Mouse (Mus musculus): Measurements from ENCODE around the gene Ryk. TPM values are rescaled to one million over a fixed set of nuclear protein-coding genes. Genes with fewer than 3 reads are reported as not detected.
A peak's percentile ranks its signal among the peaks of the same experiment; 100 is the strongest.

Gene Ryk
- polyA plus RNA-seq, 1 experiment from 2014 or later: 31.6 TPM

GRCm38 (mm10) chr9:102843577-102843976, 8.9 kb downstream of the Ryk start:
- no peak for ATAC-seq (ENCODE audit: insufficient number of reproducible peaks, low FRiP score, low TSS enrichment, low read depth)
- DNase-seq (ENCODE audit: low spot score): no peak
- no peaks in the 10 kb centered on the region; the same call in 1 of the 2 replicates for H3K36me3 ChIP-seq (ENCODE audit: control insufficient read depth, insufficient read depth, low read length)
- no peaks in the 10 kb centered on the region for H3K9me3 ChIP-seq (ENCODE audit: control insufficient read depth, low read length)
- H3K27ac ChIP-seq (replicated peaks; ENCODE audit: low read depth, low read length): no peak overlapping the region
- no peak overlapping the region for H3K9ac ChIP-seq (ENCODE audit: low read length)
- WGBS: 18% methylated on average over 4 of the region's 4 CpGs
- no peaks in the 10 kb centered on the region for H3K27me3 ChIP-seq (ENCODE audit: control insufficient read depth, insufficient read depth, low read length)
- H3K4me3 ChIP-seq (ENCODE audit: low read depth, low read length): no peak overlapping the region
- H3K4me1 ChIP-seq (ENCODE audit: control insufficient read depth, insufficient read depth, low read length): peaks cover 53% of the 10 kb centered on the region
- no peak overlapping the region for H3K4me2 ChIP-seq (ENCODE audit: low read depth, severe bottlenecking)

DNA sequence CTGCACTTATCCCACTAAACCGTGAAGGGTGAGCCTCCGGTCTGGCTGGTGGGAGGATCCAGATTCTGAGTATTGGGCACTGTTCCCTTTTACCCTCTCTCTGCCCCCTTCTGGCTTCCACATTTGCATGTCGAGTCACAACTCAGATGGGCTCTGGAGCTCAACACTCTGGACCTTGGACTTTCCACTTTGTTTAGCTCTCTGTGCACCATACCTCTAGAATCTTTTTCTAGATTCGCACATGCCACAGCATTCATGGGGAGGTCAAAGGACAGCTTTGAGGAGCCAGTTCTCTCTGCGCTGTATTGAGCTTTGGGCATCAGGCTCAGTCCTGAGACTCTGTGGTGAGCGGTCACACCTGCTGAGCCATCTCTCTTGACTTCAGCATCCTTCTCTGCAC, 11.1 kb downstream of the Ryk start:
- WGBS: 81% methylated on average over 6 of the region's 6 CpGs
- Histone ChIP-seq H3K27ac (replicated peaks; ENCODE audit: low read depth, low read length) (no peak overlapping the region), H3K9ac (ENCODE audit: low read length) (no peak overlapping the region), H3K9me3 (ENCODE audit: control insufficient read depth, low read length) (no peaks in the 10 kb centered on the region), H3K4me2 (ENCODE audit: low read depth, severe bottlenecking) (no peak overlapping the region), H3K27me3 (ENCODE audit: control insufficient read depth, insufficient read depth, low read length) (no peaks in the 10 kb centered on the region), H3K36me3 (ENCODE audit: control insufficient read depth, insufficient read depth, low read length) (no peaks in the 10 kb centered on the region; the same call in 1 of the 2 replicates), H3K4me1 (ENCODE audit: control insufficient read depth, insufficient read depth, low read length) (peaks cover 33% of the 10 kb centered on the region), H3K4me3 (ENCODE audit: low read depth, low read length) (no peak overlapping the region)
- no peak for DNase-seq (ENCODE audit: low spot score)
- ATAC-seq (ENCODE audit: insufficient number of reproducible peaks, low FRiP score, low TSS enrichment, low read depth): no peak

GRCm38 (mm10) chr9:102846348-102846747, 11.6 kb downstream of the Ryk start:
- 68% methylated on average over 5 of the region's 5 CpGs for whole genome bisulfite sequencing
- no peaks in the 10 kb centered on the region for H3K9me3 ChIP-seq (ENCODE audit: control insufficient read depth, low read length)
- no peak for ATAC-seq (ENCODE audit: insufficient number of reproducible peaks, low FRiP score, low TSS enrichment, low read depth)
- H3K9ac ChIP-seq (ENCODE audit: low read length): no peak overlapping the region
- H3K27ac ChIP-seq (replicated peaks; ENCODE audit: low read depth, low read length): no peak overlapping the region
- peaks cover 28% of the 10 kb centered on the region for H3K4me1 ChIP-seq (ENCODE audit: control insufficient read depth, insufficient read depth, low read length)
- no peak overlapping the region for H3K4me3 ChIP-seq (ENCODE audit: low read depth, low read length)
- DNase-seq (ENCODE audit: low spot score): no peak
- no peak overlapping the region for H3K4me2 ChIP-seq (ENCODE audit: low read depth, severe bottlenecking)
- H3K36me3 ChIP-seq (ENCODE audit: control insufficient read depth, insufficient read depth, low read length): no peaks in the 10 kb centered on the region; the same call in 1 of the 2 replicates
- H3K27me3 ChIP-seq (ENCODE audit: control insufficient read depth, insufficient read depth, low read length): no peaks in the 10 kb centered on the region

DNA sequence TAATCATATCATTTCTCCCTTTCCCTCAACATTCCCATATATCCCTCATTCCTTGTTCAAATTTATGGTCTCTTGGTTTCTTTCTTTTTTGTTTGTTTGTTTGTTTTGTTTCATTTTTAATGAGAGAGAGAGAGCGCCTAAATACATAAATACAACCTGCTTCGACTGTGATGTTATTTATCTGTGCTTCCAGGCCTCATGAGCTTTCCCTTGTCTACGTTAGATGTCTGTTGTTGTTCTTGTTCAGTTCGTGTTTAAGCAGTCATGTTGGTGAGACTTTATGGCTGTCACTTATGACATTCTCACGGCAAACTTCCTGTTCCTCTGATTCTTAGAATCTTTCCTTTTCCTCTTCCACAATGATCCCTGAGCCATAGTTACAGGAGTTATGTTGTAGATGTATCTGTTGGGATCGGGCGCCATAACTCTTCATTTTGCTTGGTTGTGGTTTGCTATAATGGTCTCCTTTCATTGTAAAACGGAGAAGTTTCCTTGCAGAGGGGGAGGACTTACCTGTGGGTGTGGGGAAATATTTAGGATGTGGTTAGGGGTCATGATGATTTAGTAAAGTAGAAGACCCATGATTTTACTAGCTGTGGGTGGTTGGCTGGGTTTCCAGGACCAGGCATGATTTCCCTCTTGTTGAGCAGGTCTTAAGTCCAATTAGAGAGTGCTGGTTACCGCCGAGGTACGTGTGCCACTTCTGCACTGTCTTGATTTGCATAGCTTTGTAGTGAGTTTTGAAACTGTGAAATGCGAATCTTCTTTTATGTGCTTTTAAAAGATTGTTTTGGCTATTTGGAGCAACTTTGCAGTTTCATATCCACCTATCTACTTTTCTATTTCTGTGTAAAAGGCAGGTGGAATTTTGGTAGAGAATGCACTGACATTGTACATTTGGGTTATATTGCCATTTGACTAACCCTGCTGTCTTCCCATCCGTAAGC, 17.6 kb downstream of the Ryk start:
- Histone ChIP-seq H3K27ac (replicated peaks; ENCODE audit: low read depth, low read length) (no peak overlapping the region), H3K27me3 (ENCODE audit: control insufficient read depth, insufficient read depth, low read length) (no peaks in the 10 kb centered on the region), H3K4me2 (ENCODE audit: low read depth, severe bottlenecking) (no peak overlapping the region), H3K9ac (ENCODE audit: low read length) (no peak overlapping the region), H3K36me3 (ENCODE audit: control insufficient read depth, insufficient read depth, low read length) (0 out of 2 replicates have a peak, but pooled peaks cover 2% of the 10 kb centered on the region), H3K9me3 (ENCODE audit: control insufficient read depth, low read length) (no peaks in the 10 kb centered on the region), H3K4me1 (ENCODE audit: control insufficient read depth, insufficient read depth, low read length) (0 out of 2 replicates have a peak, but pooled peaks cover 5% of the 10 kb centered on the region), H3K4me3 (ENCODE audit: low read depth, low read length) (no peak overlapping the region)
- no peak for ATAC-seq (ENCODE audit: insufficient number of reproducible peaks, low FRiP score, low TSS enrichment, low read depth)
- DNase-seq (ENCODE audit: low spot score): no peak
- 89% methylated on average over 13 of the region's 13 CpGs for WGBS

GRCm38 (mm10) chr9:102857856-102858255, 23.1 kb downstream of the Ryk start:
- H3K4me3 ChIP-seq (ENCODE audit: low read depth, low read length): no peak overlapping the region
- no peaks in the 10 kb centered on the region for H3K27me3 ChIP-seq (ENCODE audit: control insufficient read depth, insufficient read depth, low read length)
- H3K27ac ChIP-seq (replicated peaks; ENCODE audit: low read depth, low read length): peak overlapping the region; percentile 1; the same call in 1 of the 2 replicates
- ATAC-seq (ENCODE audit: insufficient number of reproducible peaks, low FRiP score, low TSS enrichment, low read depth): no peak
- H3K4me2 ChIP-seq (ENCODE audit: low read depth, severe bottlenecking): no peak overlapping the region
- no peaks in the 10 kb centered on the region for H3K9me3 ChIP-seq (ENCODE audit: control insufficient read depth, low read length)
- DNase-seq (ENCODE audit: low spot score): no peak
- peaks cover 4% of the 10 kb centered on the region; the same call in 1 of the 2 replicates for H3K4me1 ChIP-seq (ENCODE audit: control insufficient read depth, insufficient read depth, low read length)
- H3K36me3 ChIP-seq (ENCODE audit: control insufficient read depth, insufficient read depth, low read length): peaks cover 2% of the 10 kb centered on the region; the same call in 1 of the 2 replicates
- 69% methylated on average over 2 of the region's 2 CpGs for WGBS
- H3K9ac ChIP-seq (ENCODE audit: low read length): no peak overlapping the region

DNA sequence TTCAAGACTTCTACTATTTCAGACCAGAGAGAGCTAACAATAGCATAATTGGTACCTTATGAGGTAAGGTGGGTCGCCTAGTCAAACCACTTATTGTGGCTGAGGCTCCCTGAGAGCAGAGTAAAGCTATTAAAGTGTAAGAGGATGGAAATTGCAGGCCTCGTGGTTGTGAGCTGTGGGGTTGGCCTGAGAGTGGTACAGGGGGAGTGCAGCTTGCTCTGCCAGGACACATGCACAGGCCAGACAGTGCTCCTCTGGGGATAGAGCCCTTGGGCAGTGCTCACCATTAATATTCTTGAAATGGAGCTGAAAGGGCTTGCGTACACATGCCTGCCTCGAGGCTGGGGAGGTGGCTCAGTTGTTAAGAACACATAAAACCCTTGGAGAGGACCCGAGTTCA, 23.6 kb downstream of the Ryk start:
- no peaks in the 10 kb centered on the region for H3K9me3 ChIP-seq (ENCODE audit: control insufficient read depth, low read length)
- H3K36me3 ChIP-seq (ENCODE audit: control insufficient read depth, insufficient read depth, low read length): peaks cover 2% of the 10 kb centered on the region; the same call in 1 of the 2 replicates
- no peaks in the 10 kb centered on the region for H3K27me3 ChIP-seq (ENCODE audit: control insufficient read depth, insufficient read depth, low read length)
- no peak overlapping the region for H3K4me2 ChIP-seq (ENCODE audit: low read depth, severe bottlenecking)
- no peak for DNase-seq (ENCODE audit: low spot score)
- ATAC-seq (ENCODE audit: insufficient number of reproducible peaks, low FRiP score, low TSS enrichment, low read depth): no peak
- H3K27ac ChIP-seq (replicated peaks; ENCODE audit: low read depth, low read length): 0 out of 2 replicates have a peak overlapping the region, but pooled peaks have one; percentile 30
- 62% methylated on average over 5 of the region's 5 CpGs for WGBS
- no peak overlapping the region for H3K9ac ChIP-seq (ENCODE audit: low read length)
- H3K4me3 ChIP-seq (ENCODE audit: low read depth, low read length): no peak overlapping the region
- peaks cover 5% of the 10 kb centered on the region; the same call in 1 of the 2 replicates for H3K4me1 ChIP-seq (ENCODE audit: control insufficient read depth, insufficient read depth, low read length)

DNA sequence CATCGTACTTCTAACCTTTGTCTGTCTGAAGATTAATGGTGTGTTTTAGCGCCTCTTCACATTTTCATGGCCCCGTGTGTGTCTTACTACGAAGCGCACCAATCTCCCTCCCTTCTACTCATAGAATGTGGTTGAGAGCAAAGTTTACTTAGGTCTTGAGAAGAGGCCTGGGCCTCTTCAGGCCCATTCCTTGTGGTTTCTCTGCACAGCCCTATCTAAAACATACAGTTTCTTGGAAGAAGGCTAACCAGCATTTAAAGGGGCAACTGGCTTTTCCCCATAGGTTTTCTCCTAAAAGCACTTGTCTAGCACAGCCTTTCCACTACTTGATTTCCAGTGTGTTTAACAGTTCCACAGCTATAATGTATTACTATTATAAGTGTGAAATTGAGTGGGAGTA, 24.7 kb downstream of the Ryk start:
- H3K4me3 ChIP-seq (ENCODE audit: low read depth, low read length): no peak overlapping the region
- H3K4me1 ChIP-seq (ENCODE audit: control insufficient read depth, insufficient read depth, low read length): peaks cover 15% of the 10 kb centered on the region
- peaks cover 2% of the 10 kb centered on the region; the same call in 1 of the 2 replicates for H3K36me3 ChIP-seq (ENCODE audit: control insufficient read depth, insufficient read depth, low read length)
- WGBS: 91% methylated on average over 5 of the region's 5 CpGs
- no peaks in the 10 kb centered on the region for H3K9me3 ChIP-seq (ENCODE audit: control insufficient read depth, low read length)
- no peak for ATAC-seq (ENCODE audit: insufficient number of reproducible peaks, low FRiP score, low TSS enrichment, low read depth)
- no peak overlapping the region for H3K9ac ChIP-seq (ENCODE audit: low read length)
- DNase-seq (ENCODE audit: low spot score): no peak
- H3K27me3 ChIP-seq (ENCODE audit: control insufficient read depth, insufficient read depth, low read length): no peaks in the 10 kb centered on the region
- H3K27ac ChIP-seq (replicated peaks; ENCODE audit: low read depth, low read length): no peak overlapping the region
- H3K4me2 ChIP-seq (ENCODE audit: low read depth, severe bottlenecking): no peak overlapping the region

DNA sequence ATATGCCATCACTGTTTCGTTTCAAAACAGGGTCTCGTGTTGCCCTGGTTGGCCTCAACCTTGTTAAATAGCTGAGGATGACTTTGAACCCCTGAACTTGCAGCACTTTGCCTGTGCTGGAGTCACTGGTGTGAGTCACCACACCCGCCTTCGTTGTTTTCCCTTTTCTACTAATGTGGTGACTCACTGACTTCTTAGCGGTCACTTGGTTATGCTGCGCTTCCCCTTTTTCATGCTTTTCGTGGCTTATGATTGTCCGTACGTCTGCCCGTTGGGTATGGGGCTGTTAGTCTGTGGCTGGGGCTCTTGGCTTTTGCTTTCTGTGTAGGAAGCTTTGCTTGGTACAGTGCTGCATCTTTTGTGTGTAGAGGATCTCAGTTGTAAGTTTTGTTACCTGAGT, 25.2 kb downstream of the Ryk start:
- Histone ChIP-seq H3K36me3 (ENCODE audit: control insufficient read depth, insufficient read depth, low read length) (peaks cover 2% of the 10 kb centered on the region; the same call in 1 of the 2 replicates), H3K4me3 (ENCODE audit: low read depth, low read length) (no peak overlapping the region), H3K9me3 (ENCODE audit: control insufficient read depth, low read length) (no peaks in the 10 kb centered on the region), H3K4me1 (ENCODE audit: control insufficient read depth, insufficient read depth, low read length) (peaks cover 21% of the 10 kb centered on the region), H3K27me3 (ENCODE audit: control insufficient read depth, insufficient read depth, low read length) (no peaks in the 10 kb centered on the region), H3K4me2 (ENCODE audit: low read depth, severe bottlenecking) (no peak overlapping the region), H3K9ac (ENCODE audit: low read length) (no peak overlapping the region), H3K27ac (replicated peaks; ENCODE audit: low read depth, low read length) (no peak overlapping the region)
- 93% methylated on average over 10 of the region's 10 CpGs for WGBS
- no peak for DNase-seq (ENCODE audit: low spot score)
- no peak for ATAC-seq (ENCODE audit: insufficient number of reproducible peaks, low FRiP score, low TSS enrichment, low read depth)
